Mouse (Mus musculus) embryonic facial prominence, embryonic 11.5 days (tissue): ENCODE measurements around the gene Ptprt. TPM values are rescaled to one million over a fixed set of nuclear protein-coding genes. Genes with fewer than 3 reads are reported as not detected.

Experiments
- ATAC-seq: fragments of 200-750 bp; cut with Nextera tagmentation; replicated peaks from 2 replicates; pipeline ENCODE4 v1.8.0; 2017; ENCODE audit warnings: low read depth; ENCODE audit not compliant: insufficient number of reproducible peaks, low FRiP score, low TSS enrichment
- DNase-seq: peaks from one replicate; pipeline ENCODE4 v3.0.0-alpha.2; 2015; ENCODE audit warnings: low spot score
- H3K27ac ChIP-seq: fragments of 300-500 bp; sonication (generic); replicated peaks from 2 replicates; pipeline ENCODE4 v1.5.1; 2014; ENCODE audit warnings: mild to moderate bottlenecking, low read depth, low read length, control low read depth
- H3K27me3 ChIP-seq: fragments of 300-500 bp; sonication (generic); 2 replicates; pipeline ENCODE4 v1.6.1; 2014; ENCODE audit warnings: mild to moderate bottlenecking, low read length, moderate library complexity, mixed read lengths; ENCODE audit not compliant: control insufficient read depth, insufficient read depth
- H3K36me3 ChIP-seq: fragments of 300-500 bp; sonication (generic); replicated peaks from 2 replicates; pipeline ENCODE4 v1.6.1; 2014; ENCODE audit warnings: low read depth, mild to moderate bottlenecking, low read length, moderate library complexity, mixed read lengths; ENCODE audit not compliant: control insufficient read depth, insufficient read depth
- H3K4me1 ChIP-seq: fragments of 300-500 bp; sonication (generic); 2 replicates; pipeline ENCODE4 v1.6.1; 2014; ENCODE audit warnings: low read length, mixed read lengths; ENCODE audit not compliant: control insufficient read depth, insufficient read depth
- H3K4me2 ChIP-seq: fragments of 300-500 bp; sonication (generic); 2 replicates; pipeline ENCODE4 v1.6.1; 2014; ENCODE audit warnings: low read depth, mild to moderate bottlenecking, control low read depth, low read length, moderate library complexity
- H3K4me3 ChIP-seq: fragments of 300-500 bp; sonication (generic); 2 replicates; pipeline ENCODE4 v1.5.1; 2014; ENCODE audit warnings: low read depth, low read length, control low read depth
- H3K9ac ChIP-seq: fragments of 300-500 bp; sonication (generic); replicated peaks from 2 replicates; pipeline ENCODE4 v1.6.1; 2014; ENCODE audit warnings: mild to moderate bottlenecking, control low read depth, low read length
- H3K9me3 ChIP-seq: fragments of 300-500 bp; sonication (generic); replicated peaks from 2 replicates; pipeline ENCODE4 v1.6.1; 2016; ENCODE audit warnings: mild to moderate bottlenecking, low read length, inconsistent platforms, mixed read lengths; ENCODE audit not compliant: control insufficient read depth
- WGBS: fragments of 180-500 bp; shearing (Covaris S2); extraction: QIAGEN DNeasy Blood & Tissue Kit; methylation state at CpG from one replicate; pipeline ENCODE4 v1.1.7; 2014; 5-methylcytosine and 5-hydroxymethylcytosine counted together
- polyA plus RNA-seq: library from polyadenylated mRNA; unstranded; fragments of >200 nt; fragmentation: Nextera tagmentation; extraction: Ambion mirVana; gene quantifications from 2 replicates; pipeline ENCODE4 v1.2.1, GENCODE M21; 2014

The Ptprt gene
- polyA plus RNA-seq, 1 experiment from 2014 or later = 1.00 TPM

DNA sequence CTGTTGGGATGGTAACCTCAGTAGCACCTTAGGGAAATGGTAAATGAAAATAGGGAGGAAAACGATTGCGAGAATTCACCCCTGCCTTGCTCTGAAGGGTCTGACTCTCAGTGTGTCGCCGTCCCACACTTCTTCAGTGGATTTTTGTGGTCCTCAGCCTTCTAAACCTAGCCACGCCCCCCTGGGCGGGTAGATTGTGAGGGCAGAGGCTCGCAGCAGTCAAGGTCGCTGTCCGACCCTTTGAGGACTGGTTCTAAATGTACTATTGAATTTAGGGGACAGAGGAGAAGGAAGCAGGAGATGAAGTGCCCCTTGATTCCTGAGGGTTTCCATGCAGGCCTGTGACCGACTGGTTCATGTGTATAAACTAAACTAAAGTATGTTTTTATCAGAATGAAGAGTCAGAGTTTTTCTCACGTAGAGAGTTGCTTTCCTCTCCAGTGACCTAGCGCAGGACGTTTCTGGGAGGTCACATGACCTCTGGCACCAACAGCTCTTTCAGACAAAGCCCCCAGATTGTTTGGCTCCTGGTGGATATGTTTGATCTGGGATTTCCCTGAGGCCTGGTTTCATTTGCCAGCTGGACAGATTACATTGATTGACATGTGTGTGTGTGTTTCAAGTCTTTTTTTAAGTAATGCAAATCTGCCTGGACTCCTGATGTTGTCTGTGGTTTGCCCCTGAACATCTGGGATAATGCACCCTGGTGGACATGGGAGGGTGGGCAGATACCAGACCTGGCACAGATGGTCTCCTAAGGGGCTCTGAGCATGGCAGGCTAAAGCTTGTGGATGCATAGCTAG, 1161.6 kb downstream of the Ptprt start:
- no peak for ATAC-seq

GRCm38 (mm10) chr2:161498449-161499096, 1162.4 kb downstream of the Ptprt start:
- ATAC-seq (0 out of 2 replicates have a peak, but pooled peaks have one; percentile 39), DNase-seq (peak; percentile 18)
- no peak overlapping the region for H3K9ac ChIP-seq
- H3K9me3 ChIP-seq = no peaks in the 10 kb centered on the region
- peak overlapping the region; percentile 19; the same call in 1 of the 2 replicates for H3K4me3 ChIP-seq
- H3K36me3 ChIP-seq = no peaks in the 10 kb centered on the region
- H3K27ac ChIP-seq = no peak overlapping the region
- peaks cover 2% of the 10 kb centered on the region; the same call in 1 of the 2 replicates for H3K4me1 ChIP-seq
- peak overlapping the region; percentile 46 for H3K4me2 ChIP-seq
- 19% methylated on average over 13 of the region's 13 CpGs for WGBS
- H3K27me3 ChIP-seq = no peaks in the 10 kb centered on the region

More for the DNA sequence above, 1161.6 kb downstream of the Ptprt start:
- no peak overlapping the region for H3K9ac ChIP-seq
- no peaks in the 10 kb centered on the region for H3K27me3 ChIP-seq
- H3K4me3 ChIP-seq = peak overlapping the region; percentile 19; the same call in 1 of the 2 replicates
- H3K4me2 ChIP-seq = peak overlapping the region; percentile 46
- no peaks in the 10 kb centered on the region for H3K9me3 ChIP-seq
- WGBS = 2% methylated on average over 13 of the region's 13 CpGs
- DNase-seq = peak; percentile 27
- no peaks in the 10 kb centered on the region for H3K36me3 ChIP-seq
- peaks cover 2% of the 10 kb centered on the region; the same call in 1 of the 2 replicates for H3K4me1 ChIP-seq
- no peak overlapping the region for H3K27ac ChIP-seq

- 92% methylated on average over 1 of the region's 1 CpGs for WGBS
- DNase-seq (no peak), ATAC-seq (no peak)
- Histone ChIP-seq H3K9me3 (no peaks in the 10 kb centered on the region), H3K36me3 (no peaks in the 10 kb centered on the region), H3K27ac (no peak overlapping the region), H3K4me3 (no peak overlapping the region), H3K27me3 (no peaks in the 10 kb centered on the region), H3K4me2 (no peak overlapping the region), H3K4me1 (no peaks in the 10 kb centered on the region), H3K9ac (no peak overlapping the region)
Measured at GRCm38 (mm10) chr2:161481741-161482140, 1179.2 kb downstream of the Ptprt start.

GRCm38 (mm10) chr2:161480445-161480844, 1180.5 kb downstream of the Ptprt start:
- Histone ChIP-seq H3K36me3 (no peaks in the 10 kb centered on the region), H3K9ac (no peak overlapping the region), H3K27ac (no peak overlapping the region), H3K9me3 (no peaks in the 10 kb centered on the region), H3K27me3 (no peaks in the 10 kb centered on the region), H3K4me2 (no peak overlapping the region), H3K4me3 (no peak overlapping the region), H3K4me1 (no peaks in the 10 kb centered on the region)
- ATAC-seq (no peak), DNase-seq (no peak)
